Mouse (Mus musculus) heart, embryonic 14.5 days (tissue): ENCODE data around the gene Kcnj6. TPM values are rescaled to one million over a fixed set of nuclear protein-coding genes. Genes with fewer than 3 reads are reported as not detected.

Experiments
- ATAC-seq: fragments of 200-750 bp; cut with Nextera tagmentation; 2 replicates; pipeline ENCODE4 v1.8.0; 2017; ENCODE audit warnings: low read depth, moderate TSS enrichment; ENCODE audit not compliant: insufficient number of reproducible peaks, insufficient read depth, low FRiP score
- H3K27ac ChIP-seq, 2 experiments: fragments of 200-500 bp in 1 of 2; fragments of 300-500 bp in 1 of 2; sonication (generic) in 1 of 2; replicated peaks in 1 of 2; 2 replicates each; pipeline ENCODE4 v1.5.1; 2012 to 2014; ENCODE audit warnings: low read depth in 2 of 2, low read length in 2 of 2, control low read depth in 1 of 2, mild to moderate bottlenecking in 1 of 2, mixed read lengths in 1 of 2; ENCODE audit not compliant: control insufficient read depth in 1 of 2, insufficient read depth in 1 of 2
- H3K27me3 ChIP-seq: fragments of 300-500 bp; sonication (generic); 2 replicates; pipeline ENCODE4 v1.6.1; 2014; ENCODE audit warnings: mild to moderate bottlenecking, low read length, control low read depth; ENCODE audit not compliant: control insufficient read depth, insufficient read depth
- H3K36me3 ChIP-seq: fragments of 300-500 bp; sonication (generic); 2 replicates; pipeline ENCODE4 v1.6.1; 2014; ENCODE audit warnings: mild to moderate bottlenecking, control low read depth, low read length, mixed read lengths; ENCODE audit not compliant: control insufficient read depth, insufficient read depth
- H3K4me1 ChIP-seq, 2 experiments: fragments of 200-500 bp in 1 of 2; fragments of 300-500 bp in 1 of 2; sonication (generic) in 1 of 2; 2 replicates each; pipeline ENCODE4 v1.6.1; 2012 to 2014; ENCODE audit warnings: low read length in 2 of 2, control low read depth in 1 of 2, mixed read lengths in 1 of 2; ENCODE audit not compliant: control insufficient read depth in 2 of 2, insufficient read depth in 2 of 2
- H3K4me2 ChIP-seq: fragments of 300-500 bp; sonication (generic); 2 replicates; pipeline ENCODE4 v1.6.1; 2014; ENCODE audit warnings: mild to moderate bottlenecking, low read length
- H3K4me3 ChIP-seq, 2 experiments: fragments of 200-500 bp in 1 of 2; fragments of 300-500 bp in 1 of 2; sonication (generic) in 1 of 2; 2 replicates each; pipeline ENCODE4 v1.5.1; 2012 to 2014; ENCODE audit warnings: low read length in 2 of 2, mild to moderate bottlenecking in 2 of 2, control low read depth in 1 of 2, low read depth in 1 of 2, moderate library complexity in 1 of 2; ENCODE audit not compliant: control insufficient read depth in 1 of 2, insufficient read depth in 1 of 2
- H3K9ac ChIP-seq: fragments of 300-500 bp; sonication (generic); 2 replicates; pipeline ENCODE4 v1.6.1; 2014; ENCODE audit warnings: mild to moderate bottlenecking, low read length
- H3K9me3 ChIP-seq: fragments of 300-500 bp; sonication (generic); 2 replicates; pipeline ENCODE4 v1.6.1; 2016; ENCODE audit warnings: low read length, control low read depth; ENCODE audit not compliant: control insufficient read depth
- WGBS: fragments of 180-500 bp; shearing (Covaris S2); extraction: QIAGEN DNeasy Blood & Tissue Kit; methylation state at CpG from one replicate; pipeline ENCODE4 v1.1.7; 2014; 5-methylcytosine and 5-hydroxymethylcytosine counted together
- microRNA-seq: library from miRNA; unstranded; fragments of <30 nt; microRNA quantifications from one replicate; pipeline ENCODE4, GENCODE M21; 2016
- polyA plus RNA-seq: library from polyadenylated mRNA; unstranded; fragments of >200 nt; fragmentation: Nextera tagmentation; extraction: Ambion mirVana; gene quantifications from 2 replicates; pipeline ENCODE4 v1.2.1, GENCODE M21; 2014

Gene Kcnj6
- polyA plus RNA-seq, 1 experiment from 2014 or later, result 0.20 TPM

DNA sequence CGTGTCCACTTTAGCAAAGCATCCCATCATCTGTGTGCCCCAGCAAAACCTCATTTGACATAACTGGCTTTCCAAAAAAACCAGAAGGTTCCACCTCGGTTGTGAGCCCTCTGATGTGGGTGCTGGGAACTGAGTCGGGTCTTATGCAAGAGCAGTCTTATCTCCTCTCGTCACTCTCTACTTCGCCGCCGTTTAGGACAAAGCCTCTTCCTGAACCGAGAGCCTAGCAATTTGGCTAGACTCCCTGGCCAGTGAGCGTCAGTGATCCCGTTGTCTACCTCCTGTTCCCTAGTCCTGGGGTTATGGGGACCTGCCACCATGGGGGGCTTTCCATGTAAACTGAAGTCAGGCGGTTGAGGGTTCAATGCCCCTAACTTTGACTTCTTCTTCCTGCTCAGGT, 280.4 kb downstream of the Kcnj6 start:
- Histone ChIP-seq H3K9ac (no peak overlapping the region), H3K9me3 (0 out of 2 replicates have a peak, but pooled peaks cover 5% of the 10 kb centered on the region), H3K4me2 (no peak overlapping the region), H3K27ac (no peak overlapping the region), H3K27me3 (no peaks in the 10 kb centered on the region), H3K36me3 (no peaks in the 10 kb centered on the region), H3K4me3 (no peak overlapping the region), H3K4me1 (peaks cover 29 to 30% of the 10 kb centered on the region in 2 experiments)
- 88% methylated on average over 11 of the region's 11 CpGs for WGBS
- ATAC-seq, result no peak

- Histone ChIP-seq H3K4me1 (peaks cover 14 to 15% of the 10 kb centered on the region in 2 experiments), H3K27ac (no peak overlapping the region), H3K4me3 (no peak overlapping the region), H3K4me2 (no peak overlapping the region), H3K27me3 (no peaks in the 10 kb centered on the region), H3K9ac (no peak overlapping the region), H3K9me3 (0 out of 2 replicates have a peak, but pooled peaks cover 5% of the 10 kb centered on the region), H3K36me3 (no peaks in the 10 kb centered on the region)
- WGBS, result 65% methylated on average over 14 of the region's 14 CpGs
- no peak for ATAC-seq
These were observed 283.0 kb downstream of the Kcnj6 start for GRCm38 (mm10) chr16:94714483-94714882.

DNA sequence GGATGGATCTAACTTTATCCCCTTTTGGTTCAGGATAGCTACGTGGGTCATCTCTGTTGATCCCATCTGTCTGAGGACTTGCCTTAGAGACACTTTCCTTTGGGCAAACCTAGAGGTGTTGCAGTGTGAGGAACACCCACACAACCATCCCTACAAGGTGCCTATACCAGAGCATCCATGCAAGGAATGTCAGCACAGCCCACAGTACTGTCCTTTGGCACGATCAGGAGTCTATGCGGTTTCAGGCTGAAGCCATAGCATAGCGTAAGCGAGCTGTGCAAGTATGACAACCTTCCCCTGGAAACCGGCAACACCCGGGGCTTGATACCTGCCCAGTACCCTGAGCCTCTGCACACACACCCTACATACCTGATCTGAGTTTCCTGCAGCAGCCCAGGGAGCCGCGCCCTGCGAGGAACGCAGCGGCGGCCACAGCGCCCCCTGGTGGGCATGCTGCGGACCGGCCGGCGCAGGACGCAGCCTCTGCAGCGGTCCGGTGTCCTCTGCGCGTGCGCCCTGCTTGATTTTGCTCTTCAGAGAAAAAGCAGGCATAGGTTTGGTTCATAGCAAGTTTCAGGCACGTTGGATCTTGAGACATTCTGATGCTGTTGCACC, 283.9 kb downstream of the Kcnj6 start:
- Histone ChIP-seq H3K9ac (peak overlapping the region; percentile 63), H3K4me2 (peak overlapping the region; percentile 64), H3K36me3 (no peaks in the 10 kb centered on the region), H3K27ac (no peak overlapping the region), H3K9me3 (0 out of 2 replicates have a peak, but pooled peaks cover 5% of the 10 kb centered on the region), H3K4me1 (peaks cover 6 to 7% of the 10 kb centered on the region in 2 experiments), H3K4me3 (peak overlapping the region; percentile 22 to 33), H3K27me3 (no peaks in the 10 kb centered on the region)
- WGBS, result 8% methylated on average over 25 of the region's 25 CpGs
- peak; percentile 51 for ATAC-seq

GRCm38 (mm10) chr16:94701971-94702370, 295.5 kb downstream of the Kcnj6 start:
- no peak overlapping the region for H3K9ac ChIP-seq
- H3K36me3 ChIP-seq, result no peaks in the 10 kb centered on the region
- no peak overlapping the region for H3K4me3 ChIP-seq
- H3K27ac ChIP-seq, result no peak overlapping the region
- no peaks in the 10 kb centered on the region for H3K27me3 ChIP-seq
- WGBS, result 86% methylated on average over 4 of the region's 4 CpGs
- no peaks in the 10 kb centered on the region for H3K4me1 ChIP-seq
- no peak overlapping the region for H3K4me2 ChIP-seq
- H3K9me3 ChIP-seq, result no peaks in the 10 kb centered on the region
- ATAC-seq, result no peak

- ATAC-seq, result no peak
- Histone ChIP-seq H3K27me3 (no peaks in the 10 kb centered on the region), H3K4me3 (no peak overlapping the region), H3K27ac (no peak overlapping the region), H3K9me3 (no peaks in the 10 kb centered on the region), H3K9ac (no peak overlapping the region), H3K4me2 (no peak overlapping the region), H3K4me1 (no peaks in the 10 kb centered on the region), H3K36me3 (no peaks in the 10 kb centered on the region; the same call in 1 of the 2 replicates)
- 72% methylated on average over 4 of the region's 4 CpGs for WGBS
These were observed 296.4 kb downstream of the Kcnj6 start for GRCm38 (mm10) chr16:94701141-94701540.

Small RNAs within 50 kb of the gene (microRNA-seq; reads per million reads assigned to microRNA genes)
- gene Gm22745, result not detected
